Mouse (Mus musculus): ENCODE measurements at regions not wholly inside any gene's neighbourhood (a gene's known extent, or its start where the extent isn't known, plus 50 kb on each side); places are given as distances from the start of the nearest gene placed in this dataset.

- in situ Hi-C loops (cut with MboI; ENCODE audit: low pct_ligation_motif_present, low pct_unique_long_range_greater_than_20kb, low sequenced_read_pairs) (no loop called here), dilution Hi-C loops (cut with MboI; ENCODE audit: extremely low pct_ligation_motif_present, extremely low pct_unique_long_range_greater_than_20kb, low sequenced_read_pairs) (no loop called here)
- Histone ChIP-seq H3K4me1 (ENCODE audit: control insufficient read depth in 1 of 2, insufficient read depth in 2 of 2) (no peaks in the 10 kb centered on the region), H3K9me3 (replicated peaks; ENCODE audit: low read length) (no peaks in the 10 kb centered on the region), H3K4me2 (ENCODE audit: insufficient read depth, low read depth, poor library complexity, severe bottlenecking) (no peak overlapping the region), H3K79me2 (replicated peaks; ENCODE audit: control insufficient read depth, extremely low read depth, insufficient read depth, poor library complexity, severe bottlenecking) (no peaks in the 10 kb centered on the region), H3K9ac (ENCODE audit: insufficient read depth, low read depth) (no peak overlapping the region), H3K27me3 (replicated peaks) (no peaks in the 10 kb centered on the region), H3K27ac (ENCODE audit: insufficient read depth, low read depth) (no peak overlapping the region), H3K36me3 (replicated peaks in 1 of 2; ENCODE audit: control insufficient read depth in 1 of 2, insufficient read depth in 1 of 2, low read length in 1 of 2) (no peaks in the 10 kb centered on the region), H3K4me3 (replicated peaks in 1 of 3; ENCODE audit: low read depth in 2 of 3, low read length in 2 of 3, poor library complexity in 1 of 3) (no peak overlapping the region)
- TF ChIP-seq ETS1 (conservative IDR thresholded peaks at IDR 0.05; ENCODE audit: low read depth, low read length) = no peak
- TF ChIP-seq NELFE (IDR thresholded peaks at IDR 0.05; ENCODE audit: low read depth, low read length) = no peak
- TF ChIP-seq TCF12 (IDR thresholded peaks at IDR 0.05; ENCODE audit: low read depth, low read length) = no peak
- no peak for TF ChIP-seq IRF4 (IDR thresholded peaks at IDR 0.05; ENCODE audit: low read depth, low read length)
- TF ChIP-seq JUND (conservative IDR thresholded peaks at IDR 0.05; ENCODE audit: low read depth, low read length) = no peak
- no peak for TF ChIP-seq RCOR1 (conservative IDR thresholded peaks at IDR 0.05; ENCODE audit: low read depth, low read length)
- no peak for TF ChIP-seq ZNF384 (IDR thresholded peaks at IDR 0.05; ENCODE audit: low read depth, low read length)
- no peak for TF ChIP-seq GABPA (IDR thresholded peaks at IDR 0.05; ENCODE audit: insufficient replicate concordance, low read depth, low read length)
- TF ChIP-seq MAX (IDR thresholded peaks at IDR 0.05; ENCODE audit: low read length) = no peak
- TF ChIP-seq NRF1 (IDR thresholded peaks at IDR 0.05; ENCODE audit: low read depth, low read length) = no peak
- TF ChIP-seq ZKSCAN1 (IDR thresholded peaks at IDR 0.05; ENCODE audit: borderline replicate concordance, low read depth, low read length) = no peak
- TF ChIP-seq USF1 (IDR thresholded peaks at IDR 0.05; ENCODE audit: low read depth, low read length) = no peak
- no peak for DNase-seq (ENCODE audit: extremely low read depth)
These were observed 346.1 kb upstream of the Nfe2l3 start for GRCm38 (mm10) chr6:51086347-51086746.

- TF ChIP-seq CHD1 (IDR thresholded peaks at IDR 0.05; ENCODE audit: low read depth, low read length) (no peak), SMC3 (IDR thresholded peaks at IDR 0.05; ENCODE audit: low read depth, low read length) (no peak), JUN (IDR thresholded peaks at IDR 0.05; ENCODE audit: insufficient read depth, low read depth, low read length) (no peak), BHLHE40 (IDR thresholded peaks at IDR 0.05; ENCODE audit: low read depth, low read length) (no peak), MEF2A (IDR thresholded peaks at IDR 0.05; ENCODE audit: borderline replicate concordance, low read depth, low read length) (no peak), IRF4 (IDR thresholded peaks at IDR 0.05; ENCODE audit: low read depth, low read length) (no peak), USF1 (IDR thresholded peaks at IDR 0.05; ENCODE audit: low read depth, low read length) (no peak), EP300 (IDR thresholded peaks at IDR 0.05; ENCODE audit: low read length) (no peak), MXI1 (IDR thresholded peaks at IDR 0.05; ENCODE audit: low read depth, low read length) (no peak), ZC3H11A (IDR thresholded peaks at IDR 0.05; ENCODE audit: low read depth, low read length) (no peak), KAT2A (IDR thresholded peaks at IDR 0.05; ENCODE audit: insufficient replicate concordance, low read length) (no peak), ZNF384 (IDR thresholded peaks at IDR 0.05; ENCODE audit: low read depth, low read length) (no peak), NELFE (IDR thresholded peaks at IDR 0.05; ENCODE audit: low read depth, low read length) (no peak), TBP (conservative IDR thresholded peaks at IDR 0.05; ENCODE audit: low read depth, low read length) (no peak), MYC (IDR thresholded peaks at IDR 0.05; ENCODE audit: low read depth, low read length) (no peak), NRF1 (IDR thresholded peaks at IDR 0.05; ENCODE audit: low read depth, low read length) (no peak), GABPA (IDR thresholded peaks at IDR 0.05; ENCODE audit: insufficient replicate concordance, low read depth, low read length) (no peak)
- no peak overlapping the region for H3K27ac ChIP-seq (ENCODE audit: insufficient read depth, low read depth)
- H3K4me3 ChIP-seq (replicated peaks in 1 of 3; ENCODE audit: low read depth in 2 of 3, low read length in 2 of 3, poor library complexity in 1 of 3) = no peak overlapping the region
- no peak overlapping the region for H3K9ac ChIP-seq (ENCODE audit: insufficient read depth, low read depth)
- DNase-seq (ENCODE audit: extremely low read depth) = no peak
- H3K79me2 ChIP-seq (replicated peaks; ENCODE audit: control insufficient read depth, extremely low read depth, insufficient read depth, poor library complexity, severe bottlenecking) = no peaks in the 10 kb centered on the region
- no peaks in the 10 kb centered on the region for H3K4me1 ChIP-seq (ENCODE audit: control insufficient read depth in 1 of 2, insufficient read depth in 2 of 2)
- H3K4me2 ChIP-seq (ENCODE audit: insufficient read depth, low read depth, poor library complexity, severe bottlenecking) = no peak overlapping the region
- no peaks in the 10 kb centered on the region for H3K9me3 ChIP-seq (replicated peaks; ENCODE audit: low read length)
- dilution Hi-C loops (cut with MboI; ENCODE audit: extremely low pct_ligation_motif_present, extremely low pct_unique_long_range_greater_than_20kb, low sequenced_read_pairs) (no loop called here), in situ Hi-C loops (cut with MboI; ENCODE audit: low pct_ligation_motif_present, low pct_unique_long_range_greater_than_20kb, low sequenced_read_pairs) (no loop called here)
- no peaks in the 10 kb centered on the region for H3K36me3 ChIP-seq (replicated peaks in 1 of 2; ENCODE audit: control insufficient read depth in 1 of 2, insufficient read depth in 1 of 2, low read length in 1 of 2)
- no peaks in the 10 kb centered on the region for H3K27me3 ChIP-seq (replicated peaks)
These were observed 344.7 kb upstream of the Nfe2l3 start for GRCm38 (mm10) chr6:51087806-51088205.
